Mouse (Mus musculus): ENCODE data around the gene Atxn2l. TPM values are rescaled to one million over a fixed set of nuclear protein-coding genes. Genes with fewer than 3 reads are reported as not detected.

The Atxn2l gene
- total RNA-seq (2022) = 100 to 1,000 TPM; 113 to 133 (median 125) TPM

- peak; percentile 97 to 98 for DNase-seq (ENCODE audit: low spot score in 2 of 2)
Measured at GRCm38 (mm10) chr7:126503273-126503878, at the start of gene Atxn2l. Gene Atxn2l, minus strand, starts transcription at chr7:126503437.

GRCm38 (mm10) chr7:126545631-126546030, 42.4 kb upstream of the Atxn2l start:
- no peak for DNase-seq (ENCODE audit: low spot score in 2 of 2)

- no peak for DNase-seq (ENCODE audit: low spot score in 2 of 2)
Measured at GRCm38 (mm10) chr7:126541661-126542060, 38.4 kb upstream of the Atxn2l start.

GRCm38 (mm10) chr7:126537820-126538585, 34.8 kb upstream of the Atxn2l start:
- peak in 1 of 2 experiments; percentile 14 for DNase-seq (ENCODE audit: low spot score in 2 of 2)

GRCm38 (mm10) chr7:126536466-126536865, 33.2 kb upstream of the Atxn2l start:
- DNase-seq (ENCODE audit: low spot score in 2 of 2) = no peak

GRCm38 (mm10) chr7:126535766-126536165, 32.5 kb upstream of the Atxn2l start:
- no peak for DNase-seq (ENCODE audit: low spot score in 2 of 2)

GRCm38 (mm10) chr7:126533434-126533833, 30.2 kb upstream of the Atxn2l start:
- DNase-seq (ENCODE audit: low spot score in 2 of 2) = no peak

GRCm38 (mm10) chr7:126528166-126528577, 24.9 kb upstream of the Atxn2l start:
- DNase-seq (ENCODE audit: low spot score in 2 of 2) = no peak

GRCm38 (mm10) chr7:126523316-126523715, 20.1 kb upstream of the Atxn2l start:
- DNase-seq (ENCODE audit: low spot score in 2 of 2) = no peak

- DNase-seq (ENCODE audit: low spot score in 2 of 2) = peak in 1 of 2 experiments; percentile 34
Measured at GRCm38 (mm10) chr7:126519513-126519912, 16.3 kb upstream of the Atxn2l start.

GRCm38 (mm10) chr7:126518261-126518941, 15.2 kb upstream of the Atxn2l start:
- DNase-seq (ENCODE audit: low spot score in 2 of 2) = no peak

- DNase-seq (ENCODE audit: low spot score in 2 of 2) = no peak
Measured at GRCm38 (mm10) chr7:126511287-126511686, 8.1 kb upstream of the Atxn2l start.

GRCm38 (mm10) chr7:126507126-126507778, 4.0 kb upstream of the Atxn2l start:
- DNase-seq (ENCODE audit: low spot score in 2 of 2) = no peak

- DNase-seq (ENCODE audit: low spot score in 2 of 2) = no peak
Measured at GRCm38 (mm10) chr7:126504913-126505312, 1.7 kb upstream of the Atxn2l start.

- no peak for DNase-seq (ENCODE audit: low spot score in 2 of 2)
Measured at GRCm38 (mm10) chr7:126502751-126503150, 486 bp downstream of the Atxn2l start.

GRCm38 (mm10) chr7:126502023-126502741, 1.1 kb downstream of the Atxn2l start:
- peak; percentile 91 to 93 for DNase-seq (ENCODE audit: low spot score in 2 of 2)

GRCm38 (mm10) chr7:126501684-126502022, 1.6 kb downstream of the Atxn2l start:
- no peak for DNase-seq (ENCODE audit: low spot score in 2 of 2)

GRCm38 (mm10) chr7:126499416-126499815, 3.8 kb downstream of the Atxn2l start:
- no peak for DNase-seq (ENCODE audit: low spot score in 2 of 2)

GRCm38 (mm10) chr7:126497966-126498365, 5.3 kb downstream of the Atxn2l start:
- DNase-seq (ENCODE audit: low spot score in 2 of 2) = no peak

GRCm38 (mm10) chr7:126496475-126496874, 6.8 kb downstream of the Atxn2l start:
- no peak for DNase-seq (ENCODE audit: low spot score in 2 of 2)

- no peak for DNase-seq (ENCODE audit: low spot score in 2 of 2)
Measured at GRCm38 (mm10) chr7:126494120-126494519, 9.1 kb downstream of the Atxn2l start.
